Mouse (Mus musculus): Measurements from ENCODE around the gene Btn1a1. TPM values are rescaled to one million over a fixed set of nuclear protein-coding genes. Genes with fewer than 3 reads are reported as not detected.

Gene Btn1a1
- polyA plus RNA-seq (2014; fragmentation: Illumina TruSeq; extraction: RNeasy Lipid Tissue Mini Kit (QIAGEN cat#74804)), result 0.17 TPM

DNA sequence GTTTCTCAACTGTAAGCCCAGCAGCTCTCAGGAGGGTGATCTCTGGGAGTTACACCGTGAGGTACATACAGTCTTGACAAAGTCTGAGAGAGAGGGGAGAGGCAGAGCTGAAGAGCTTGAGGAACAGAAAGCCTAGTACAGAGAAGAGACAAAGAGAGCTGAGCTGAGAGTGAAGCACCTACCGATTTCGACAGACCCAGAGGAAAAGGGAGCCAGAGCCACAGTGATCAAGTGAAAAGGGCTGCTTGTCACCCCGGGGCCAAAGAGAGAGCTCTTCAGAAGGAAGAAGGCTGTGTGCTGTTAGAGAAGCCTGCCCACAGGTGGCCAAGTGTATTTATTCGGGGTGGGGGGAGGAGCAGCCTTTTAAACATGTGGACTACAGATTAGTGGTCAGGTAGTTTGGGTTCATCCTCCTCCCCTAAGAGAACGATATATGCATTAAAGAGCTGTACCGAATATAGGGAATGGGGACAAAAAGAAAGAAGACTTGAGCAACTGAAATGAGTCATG lies at the start of gene Btn1a1:
TSS of gene Btn1a1 (minus strand) at position 302 of the 510 bp plus-strand sequence.

GRCm38 (mm10) chr13:23488400-23489322 lies 23.0 kb upstream of the Btn1a1 start, which contains the start of gene Btn2a2:
Gene Btn2a2, minus strand, starts transcription at chr13:23488857.

GRCm38 (mm10) chr13:23423286-23424051 lies 42.2 kb downstream of the Btn1a1 start, which contains the start of gene Abt1:
Gene Abt1, minus strand, starts transcription at chr13:23423866.

Other genes starting within 250 kb of the Btn1a1 start
- gene Vmn1r222, start 230.0 kb downstream of the Btn1a1 start, polyA plus RNA-seq (2014; fragmentation: Illumina TruSeq; extraction: RNeasy Lipid Tissue Mini Kit (QIAGEN cat#74804)), result not detected
- gene Vmn1r223, start 218.8 kb downstream of the Btn1a1 start, polyA plus RNA-seq (2014; fragmentation: Illumina TruSeq; extraction: RNeasy Lipid Tissue Mini Kit (QIAGEN cat#74804)), result not detected
- 155 TPM for gene Zfp322a, start 96.7 kb downstream of the Btn1a1 start, polyA plus RNA-seq (2014; fragmentation: Illumina TruSeq; extraction: RNeasy Lipid Tissue Mini Kit (QIAGEN cat#74804))
- gene Abt1, start 42.0 kb downstream of the Btn1a1 start, polyA plus RNA-seq (2014; fragmentation: Illumina TruSeq; extraction: RNeasy Lipid Tissue Mini Kit (QIAGEN cat#74804)), result 3.4 TPM
- gene Btn2a2, start 23.0 kb upstream of the Btn1a1 start, polyA plus RNA-seq (2014; fragmentation: Illumina TruSeq; extraction: RNeasy Lipid Tissue Mini Kit (QIAGEN cat#74804)), result not detected
- gene Hist1h4h, start 65.1 kb upstream of the Btn1a1 start, polyA plus RNA-seq (2014; fragmentation: Illumina TruSeq; extraction: RNeasy Lipid Tissue Mini Kit (QIAGEN cat#74804)), result not detected
- gene Hist1h2af, start 68.0 kb upstream of the Btn1a1 start, polyA plus RNA-seq (2014; fragmentation: Illumina TruSeq; extraction: RNeasy Lipid Tissue Mini Kit (QIAGEN cat#74804)), result not detected
- not detected for gene Hist1h3g, start 69.5 kb upstream of the Btn1a1 start, polyA plus RNA-seq (2014; fragmentation: Illumina TruSeq; extraction: RNeasy Lipid Tissue Mini Kit (QIAGEN cat#74804))
- 1.00 TPM for gene Hist1h2bh, start 77.5 kb upstream of the Btn1a1 start, polyA plus RNA-seq (2014; fragmentation: Illumina TruSeq; extraction: RNeasy Lipid Tissue Mini Kit (QIAGEN cat#74804))
- gene Hist1h3f, start 78.2 kb upstream of the Btn1a1 start, polyA plus RNA-seq (2014; fragmentation: Illumina TruSeq; extraction: RNeasy Lipid Tissue Mini Kit (QIAGEN cat#74804)), result not detected
- gene Hist1h4f, start 85.7 kb upstream of the Btn1a1 start, polyA plus RNA-seq (2014; fragmentation: Illumina TruSeq; extraction: RNeasy Lipid Tissue Mini Kit (QIAGEN cat#74804)), result not detected
- 0.14 TPM for gene Hist1h1d, start 87.4 kb upstream of the Btn1a1 start, polyA plus RNA-seq (2014; fragmentation: Illumina TruSeq; extraction: RNeasy Lipid Tissue Mini Kit (QIAGEN cat#74804))
- gene Hist1h3e, start 96.5 kb upstream of the Btn1a1 start, polyA plus RNA-seq (2014; fragmentation: Illumina TruSeq; extraction: RNeasy Lipid Tissue Mini Kit (QIAGEN cat#74804)), result not detected
- gene Hist1h2ae, start 105.3 kb upstream of the Btn1a1 start, polyA plus RNA-seq (2014; fragmentation: Illumina TruSeq; extraction: RNeasy Lipid Tissue Mini Kit (QIAGEN cat#74804)), result 0.80 TPM
- gene Hist1h2bg, start 105.5 kb upstream of the Btn1a1 start, polyA plus RNA-seq (2014; fragmentation: Illumina TruSeq; extraction: RNeasy Lipid Tissue Mini Kit (QIAGEN cat#74804)), result not detected
- gene Hist1h2bf, start 108.3 kb upstream of the Btn1a1 start, polyA plus RNA-seq (2014; fragmentation: Illumina TruSeq; extraction: RNeasy Lipid Tissue Mini Kit (QIAGEN cat#74804)), result not detected
- gene Hist1h2ad, start 108.5 kb upstream of the Btn1a1 start, polyA plus RNA-seq (2014; fragmentation: Illumina TruSeq; extraction: RNeasy Lipid Tissue Mini Kit (QIAGEN cat#74804)), result not detected
- gene Hist1h3d, start 109.9 kb upstream of the Btn1a1 start, polyA plus RNA-seq (2014; fragmentation: Illumina TruSeq; extraction: RNeasy Lipid Tissue Mini Kit (QIAGEN cat#74804)), result 0.37 TPM
- gene Hist1h4d, start 115.7 kb upstream of the Btn1a1 start, polyA plus RNA-seq (2014; fragmentation: Illumina TruSeq; extraction: RNeasy Lipid Tissue Mini Kit (QIAGEN cat#74804)), result 0.57 TPM
- 3.4 TPM for gene Hist1h2be, start 155.2 kb upstream of the Btn1a1 start, polyA plus RNA-seq (2014; fragmentation: Illumina TruSeq; extraction: RNeasy Lipid Tissue Mini Kit (QIAGEN cat#74804))
- gene Hist1h1e, start 156.7 kb upstream of the Btn1a1 start, polyA plus RNA-seq (2014; fragmentation: Illumina TruSeq; extraction: RNeasy Lipid Tissue Mini Kit (QIAGEN cat#74804)), result 0.40 TPM
- 0.83 TPM for gene Hist1h2ac, start 218.0 kb upstream of the Btn1a1 start, polyA plus RNA-seq (2014; fragmentation: Illumina TruSeq; extraction: RNeasy Lipid Tissue Mini Kit (QIAGEN cat#74804))
- 68.0 TPM for gene Hist1h2bc, start 218.3 kb upstream of the Btn1a1 start, polyA plus RNA-seq (2014; fragmentation: Illumina TruSeq; extraction: RNeasy Lipid Tissue Mini Kit (QIAGEN cat#74804))
- not detected for gene Hist1h1t, start 229.9 kb upstream of the Btn1a1 start, polyA plus RNA-seq (2014; fragmentation: Illumina TruSeq; extraction: RNeasy Lipid Tissue Mini Kit (QIAGEN cat#74804))
- gene Hist1h4c, start 232.6 kb upstream of the Btn1a1 start, polyA plus RNA-seq (2014; fragmentation: Illumina TruSeq; extraction: RNeasy Lipid Tissue Mini Kit (QIAGEN cat#74804)), result not detected
- gene Hfe, start 245.0 kb upstream of the Btn1a1 start, polyA plus RNA-seq (2014; fragmentation: Illumina TruSeq; extraction: RNeasy Lipid Tissue Mini Kit (QIAGEN cat#74804)), result 24.7 TPM

Data from ovary, adult 10 weeks (tissue).